ENCODE assay signal across 27 mouse cellular contexts in the genomic region with DNA sequence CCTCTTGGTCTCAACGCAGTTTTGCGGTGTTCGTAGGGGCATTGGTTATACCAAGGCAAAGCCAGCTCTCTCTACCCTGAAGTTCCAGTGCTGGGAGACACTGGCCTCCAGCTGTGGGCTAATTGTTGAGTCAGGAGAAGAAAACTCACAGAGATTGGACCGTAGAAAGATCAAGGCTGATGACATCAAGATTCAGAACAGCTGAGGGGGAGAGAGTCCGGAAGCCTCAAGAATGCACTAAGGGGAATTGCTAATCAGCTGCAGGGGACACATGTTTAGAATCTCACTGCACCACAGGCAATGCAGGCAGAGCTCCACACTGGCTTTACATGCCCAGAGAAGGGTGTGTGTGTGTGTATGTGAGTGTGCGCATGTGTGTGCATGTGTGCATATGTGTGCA. TPM values are rescaled to one million over a fixed set of nuclear protein-coding genes. Genes with fewer than 3 reads are reported as not detected.
DNase-seq lines count a peak whose midpoint lies in the region; ATAC-seq lines count a peak whose summit lies in the region.
"Had no signal": no experiment of that assay in that cellular context is flagged by ENCODE, and none has a peak within 500 bp of the region (broad histone marks: within the 10 kb centered on the region; RNA-seq: fewer than 3 reads in every experiment).

No protein-coding gene starts in this region.

- ATAC-seq in megakaryocyte, adult 5-6 weeks (ENCODE audit: poor library complexity, severe bottlenecking), result no peak
- no peak for ATAC-seq in limb, embryonic 15.5 days (ENCODE audit: insufficient number of reproducible peaks, low FRiP score, low TSS enrichment, low read depth)
- ATAC-seq: forebrain, embryonic 16.5 days; Patski had no signal

- H3K9ac ChIP-seq in limb, embryonic 15.5 days, result no peak overlapping the region
- H3K9ac ChIP-seq: embryonic facial prominence, embryonic 12.5 days; heart, embryonic 12.5 days; hindbrain, embryonic 13.5 days; kidney, embryonic 15.5 days; neural tube, embryonic 15.5 days; stomach, embryonic 15.5 days had no signal

- no peak overlapping the region for H3K4me2 ChIP-seq in limb, embryonic 15.5 days
- H3K4me2 ChIP-seq: embryonic facial prominence, embryonic 12.5 days; heart, embryonic 12.5 days; hindbrain, embryonic 13.5 days; kidney, embryonic 15.5 days; liver, embryonic 11.5 days; neural tube, embryonic 15.5 days; stomach, embryonic 15.5 days had no signal

- peak overlapping the region; percentile 60 for H3K4me3 ChIP-seq in megakaryocyte, embryonic 14.5 days (replicated peaks)
- H3K4me3 ChIP-seq in limb, embryonic 15.5 days, result no peak overlapping the region
- no peak overlapping the region for H3K4me3 ChIP-seq in midbrain, embryonic 10.5 days
- H3K4me3 ChIP-seq: embryonic facial prominence, embryonic 12.5 days; heart, embryonic 12.5 days; hindbrain, embryonic 13.5 days; kidney, embryonic 15.5 days; neural tube, embryonic 15.5 days; stomach, embryonic 15.5 days had no signal

- H3K27ac ChIP-seq in limb, embryonic 15.5 days, result 0 out of 2 replicates have a peak overlapping the region, but pooled peaks have one; percentile 9
- H3K27ac ChIP-seq in midbrain, embryonic 10.5 days (replicated peaks), result no peak overlapping the region
- H3K27ac ChIP-seq: embryonic facial prominence, embryonic 12.5 days; hindbrain, embryonic 13.5 days; kidney, embryonic 15.5 days; neural tube, embryonic 15.5 days; stomach, embryonic 15.5 days had no signal

- 76% methylated on average over 6 of the region's 6 CpGs for WGBS in limb, embryonic 15.5 days
- 88% methylated on average over 6 of the region's 6 CpGs for WGBS in midbrain, embryonic 10.5 days

- H3K36me3 ChIP-seq in megakaryocyte, embryonic 14.5 days (replicated peaks; ENCODE audit: low read length), result no peaks in the 10 kb centered on the region
- H3K36me3 ChIP-seq in limb, embryonic 15.5 days, result no peaks in the 10 kb centered on the region
- H3K36me3 ChIP-seq in midbrain, embryonic 10.5 days, result no peaks in the 10 kb centered on the region
- H3K36me3 ChIP-seq: embryonic facial prominence, embryonic 12.5 days; heart, embryonic 12.5 days; hindbrain, embryonic 13.5 days; kidney, embryonic 15.5 days; neural tube, embryonic 15.5 days; stomach, embryonic 15.5 days had no signal

- H3K9me3 ChIP-seq in megakaryocyte, embryonic 14.5 days, result peaks cover 20% of the 10 kb centered on the region
- H3K9me3 ChIP-seq in limb, embryonic 15.5 days, result no peaks in the 10 kb centered on the region
- H3K9me3 ChIP-seq in midbrain, embryonic 10.5 days (replicated peaks), result no peaks in the 10 kb centered on the region
- H3K9me3 ChIP-seq: embryonic facial prominence, embryonic 12.5 days; heart, embryonic 12.5 days; hindbrain, embryonic 13.5 days; kidney, embryonic 15.5 days; neural tube, embryonic 15.5 days; stomach, embryonic 15.5 days had no signal

- H3K4me1 ChIP-seq in megakaryocyte, embryonic 14.5 days, result peaks cover 33% of the 10 kb centered on the region
- peaks cover 40% of the 10 kb centered on the region for H3K4me1 ChIP-seq in limb, embryonic 15.5 days
- H3K4me1 ChIP-seq in midbrain, embryonic 10.5 days, result no peaks in the 10 kb centered on the region
- H3K4me1 ChIP-seq: hindbrain, embryonic 13.5 days; neural tube, embryonic 15.5 days; stomach, embryonic 15.5 days had no signal

- DNase-seq in heart, adult 11 months, result peak; percentile 78
- DNase-seq in heart, postnatal 4 days, result no peak
- peak; percentile 26 for DNase-seq in adrenal gland, postnatal 25 days
- DNase-seq in left cerebral cortex, adult 9 months (ENCODE audit: low spot score in 2 of 2), result no peak
- DNase-seq in midbrain, embryonic 10.5 days (ENCODE audit: low spot score), result no peak
- DNase-seq: cerebellum, adult 11-12 months; cerebellum, postnatal 10 days; gastrocnemius, postnatal 25 days; kidney, adult 11 months; kidney, postnatal 36 days; left cerebral cortex, postnatal 4 days; lung, adult 2 months; lung, postnatal 14 days; thymus, adult 18-20 months; thymus, postnatal 36 days had no signal

- H3K27me3 ChIP-seq in megakaryocyte, embryonic 14.5 days (replicated peaks), result peaks cover 6% of the 10 kb centered on the region
- H3K27me3 ChIP-seq in limb, embryonic 15.5 days, result no peaks in the 10 kb centered on the region
- H3K27me3 ChIP-seq in midbrain, embryonic 10.5 days (ENCODE audit: low read depth, poor library complexity, severe bottlenecking), result no peaks in the 10 kb centered on the region
- H3K27me3 ChIP-seq: embryonic facial prominence, embryonic 12.5 days; heart, embryonic 12.5 days; hindbrain, embryonic 13.5 days; kidney, embryonic 15.5 days; neural tube, embryonic 15.5 days; Patski; stomach, embryonic 15.5 days had no signal

RNA-seq across cellular contexts. Expression of a gene that starts 59.6 kb away (rescaled TPM):
- total RNA-seq in heart, postnatal 4 days (2021), result 10 to 100 TPM; 31.0 to 36.4 TPM
- 0.81 and 0.93 TPM in 2 replicates for polyA plus RNA-seq in megakaryocyte, embryonic 14.5 days (2012; ENCODE audit: insufficient read depth, low replicate concordance)
- 0.02 and 0.23 TPM in 2 replicates for total RNA-seq in megakaryocyte, adult 5-6 weeks (2015)
- 0.04 and 0.15 TPM in 2 replicates for total RNA-seq in megakaryocyte, adult 5-6 weeks (2017)
- total RNA-seq in adrenal gland, postnatal 25 days (2021), result 17.0 and 18.2 TPM in 2 replicates
- polyA plus RNA-seq in limb, embryonic 15.5 days (2015; fragmentation: Nextera tagmentation; extraction: Ambion mirVana), result 39.9 and 42.0 TPM in 2 replicates
- polyA plus RNA-seq in midbrain, embryonic 10.5 days (2016; fragmentation: Nextera tagmentation; extraction: Ambion mirVana), result 10.8 and 14.6 TPM in 2 replicates

Comparison
In these comparisons a context has a peak if more than half of its experiments do, and no peak if none do; other contexts are left out.
1. DNase-seq: peak in heart, adult 11 months (single experiment) and adrenal gland, postnatal 25 days (single experiment); none in heart, postnatal 4 days (single experiment), left cerebral cortex, adult 9 months (0 of 2) and midbrain, embryonic 10.5 days (single experiment).
2. RNA of a gene that starts 59.6 kb away (total RNA-seq): 31.0 to 36.4 TPM in heart, postnatal 4 days and 17.0 to 18.2 TPM in adrenal gland, postnatal 25 days; 0.02 to 0.23 TPM in megakaryocyte, adult 5-6 weeks; every median in the first group is over 10 times any median in the second.